Mouse (Mus musculus): ENCODE measurements around the gene Gm136. TPM values are rescaled to one million over a fixed set of nuclear protein-coding genes. Genes with fewer than 3 reads are reported as not detected.

Gm136 gene
- polyA plus RNA-seq, 1 experiment: not detected

DNA sequence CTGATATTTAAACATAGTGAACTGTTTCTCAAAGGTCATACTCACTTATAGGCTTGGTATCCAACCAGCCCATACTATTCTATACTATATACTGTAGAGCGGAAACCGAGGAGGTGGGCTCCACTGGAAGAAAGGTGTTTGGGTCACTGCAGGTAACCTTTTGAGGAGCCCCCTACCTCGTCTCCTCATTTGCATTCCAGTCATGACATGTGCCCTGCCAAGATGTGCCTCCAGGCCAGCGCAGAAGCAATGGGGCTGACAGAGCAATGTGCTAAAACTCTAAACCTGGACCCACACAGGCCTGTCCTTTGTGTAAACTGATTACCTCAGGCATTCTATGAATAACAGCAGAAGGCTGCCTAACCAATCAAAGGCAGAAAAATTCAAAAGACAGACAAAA, 31.8 kb downstream of the Gm136 start:
- H3K27me3 ChIP-seq (ENCODE audit: control insufficient read depth, insufficient read depth, low read length): no peaks in the 10 kb centered on the region
- TF ChIP-seq CTCF (IDR thresholded peaks at IDR 0.05; ENCODE audit: borderline replicate concordance, insufficient read depth, low read depth, low read length): no peak
- no peak for TF ChIP-seq POLR2A (IDR thresholded peaks at IDR 0.05; ENCODE audit: borderline replicate concordance, insufficient read depth, low read length)
- WGBS: 54% methylated on average over 4 of the region's 4 CpGs
- no peaks in the 10 kb centered on the region for H3K4me1 ChIP-seq (ENCODE audit: control insufficient read depth, insufficient read depth, low read length)
- no peak for DNase-seq
- no peak overlapping the region for H3K4me3 ChIP-seq (replicated peaks; ENCODE audit: insufficient read depth, low read depth, low read length)
- H3K27ac ChIP-seq (ENCODE audit: insufficient read depth, low read length): no peak overlapping the region

DNA sequence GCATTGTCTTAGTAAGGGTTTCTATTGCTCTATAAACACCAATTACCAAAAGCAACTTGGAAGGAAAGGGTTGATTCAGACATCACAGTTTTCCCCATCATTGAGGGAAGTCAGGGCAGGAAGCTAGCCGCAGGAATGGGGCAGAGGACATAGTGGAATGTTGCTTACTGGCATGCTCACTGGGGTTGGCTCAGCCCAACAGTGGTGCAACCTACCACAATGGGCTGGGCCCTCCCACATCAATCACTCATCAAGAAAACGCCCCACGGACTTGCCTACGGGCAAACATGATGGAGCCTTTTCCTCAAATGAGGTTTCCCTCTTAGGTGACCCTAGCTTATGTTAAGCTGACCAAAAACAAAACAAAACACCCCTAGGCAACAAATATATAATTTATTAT, 32.9 kb downstream of the Gm136 start:
- 64% methylated on average over 4 of the region's 4 CpGs for WGBS

DNA sequence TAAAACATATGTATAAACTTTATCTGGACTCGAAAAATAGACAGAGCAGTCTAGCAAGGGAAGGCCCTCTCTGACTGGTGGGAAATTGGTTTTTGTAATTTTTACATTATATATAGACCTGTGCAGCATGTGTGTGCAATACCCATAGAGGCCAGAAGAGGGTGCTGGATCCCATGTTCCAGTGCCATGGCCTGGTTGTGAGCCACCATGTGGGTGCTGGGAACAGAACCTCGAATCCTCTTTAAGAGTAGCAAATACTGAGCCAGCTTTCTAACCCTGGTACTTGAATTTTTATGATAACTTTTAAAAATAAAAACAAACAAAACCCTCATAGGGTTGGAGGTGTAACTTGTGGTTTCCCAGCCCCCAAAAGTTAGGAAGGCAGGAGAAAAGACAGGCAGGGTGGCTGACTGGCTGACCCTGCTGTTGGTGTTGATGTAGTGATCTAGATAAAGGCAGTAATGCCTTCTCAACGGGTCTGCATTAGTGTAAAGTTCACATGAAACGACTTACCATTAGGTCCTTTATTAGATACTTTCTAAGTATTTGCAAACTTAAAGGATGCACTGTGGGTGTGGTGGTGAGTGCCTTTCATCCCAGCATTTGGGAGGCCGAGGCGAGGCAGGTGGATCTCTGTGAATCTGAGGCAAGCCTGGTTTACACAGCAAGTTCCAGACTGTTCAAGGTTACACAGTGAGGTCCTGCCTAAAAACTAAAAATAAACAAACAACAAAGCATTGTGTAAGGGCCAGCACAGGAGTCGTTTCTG, 35.8 kb downstream of the Gm136 start:
- no peak overlapping the region for H3K4me3 ChIP-seq (replicated peaks; ENCODE audit: insufficient read depth, low read depth, low read length)
- no peak for TF ChIP-seq POLR2A (IDR thresholded peaks at IDR 0.05; ENCODE audit: borderline replicate concordance, insufficient read depth, low read length)
- TF ChIP-seq CTCF (IDR thresholded peaks at IDR 0.05; ENCODE audit: borderline replicate concordance, insufficient read depth, low read depth, low read length): no peak
- 88% methylated on average over 7 of the region's 7 CpGs for WGBS
- DNase-seq: no peak
- H3K27ac ChIP-seq (ENCODE audit: insufficient read depth, low read length): no peak overlapping the region
- H3K27me3 ChIP-seq (ENCODE audit: control insufficient read depth, insufficient read depth, low read length): no peaks in the 10 kb centered on the region
- H3K4me1 ChIP-seq (ENCODE audit: control insufficient read depth, insufficient read depth, low read length): no peaks in the 10 kb centered on the region

More for the DNA sequence above, 32.9 kb downstream of the Gm136 start:
- Histone ChIP-seq H3K27ac (ENCODE audit: insufficient read depth, low read length) (no peak overlapping the region), H3K27me3 (ENCODE audit: control insufficient read depth, insufficient read depth, low read length) (no peaks in the 10 kb centered on the region), H3K4me1 (ENCODE audit: control insufficient read depth, insufficient read depth, low read length) (no peaks in the 10 kb centered on the region), H3K4me3 (replicated peaks; ENCODE audit: insufficient read depth, low read depth, low read length) (no peak overlapping the region)
- TF ChIP-seq POLR2A (IDR thresholded peaks at IDR 0.05; ENCODE audit: borderline replicate concordance, insufficient read depth, low read length): no peak
- no peak for TF ChIP-seq CTCF (IDR thresholded peaks at IDR 0.05; ENCODE audit: borderline replicate concordance, insufficient read depth, low read depth, low read length)
- no peak for DNase-seq

DNA sequence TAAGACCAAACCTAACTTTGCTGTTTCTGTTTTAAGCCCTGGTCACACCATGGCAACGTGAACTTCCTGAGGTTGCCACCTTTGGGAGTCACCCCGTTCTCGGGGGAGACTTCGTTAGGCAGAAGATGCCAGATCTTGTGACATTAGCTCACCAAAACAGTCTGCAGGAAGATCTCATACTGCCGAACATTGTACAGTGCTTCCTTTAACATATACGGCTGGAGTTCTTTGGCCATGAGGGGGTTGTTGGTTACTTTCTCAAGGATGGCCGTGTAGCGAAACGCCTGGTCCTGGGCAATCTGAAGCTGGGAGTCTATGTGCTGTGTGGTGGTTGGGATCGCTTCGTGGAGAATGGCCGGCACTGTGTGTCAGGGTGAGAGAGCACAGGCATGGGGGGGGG, 36.6 kb downstream of the Gm136 start:
- no peaks in the 10 kb centered on the region for H3K4me1 ChIP-seq (ENCODE audit: control insufficient read depth, insufficient read depth, low read length)
- no peaks in the 10 kb centered on the region for H3K27me3 ChIP-seq (ENCODE audit: control insufficient read depth, insufficient read depth, low read length)
- 97% methylated on average over 12 of the region's 12 CpGs for WGBS
- H3K4me3 ChIP-seq (replicated peaks; ENCODE audit: insufficient read depth, low read depth, low read length): no peak overlapping the region
- DNase-seq: no peak
- TF ChIP-seq CTCF (IDR thresholded peaks at IDR 0.05; ENCODE audit: borderline replicate concordance, insufficient read depth, low read depth, low read length): no peak
- no peak for TF ChIP-seq POLR2A (IDR thresholded peaks at IDR 0.05; ENCODE audit: borderline replicate concordance, insufficient read depth, low read length)
- no peak overlapping the region for H3K27ac ChIP-seq (ENCODE audit: insufficient read depth, low read length)

DNA sequence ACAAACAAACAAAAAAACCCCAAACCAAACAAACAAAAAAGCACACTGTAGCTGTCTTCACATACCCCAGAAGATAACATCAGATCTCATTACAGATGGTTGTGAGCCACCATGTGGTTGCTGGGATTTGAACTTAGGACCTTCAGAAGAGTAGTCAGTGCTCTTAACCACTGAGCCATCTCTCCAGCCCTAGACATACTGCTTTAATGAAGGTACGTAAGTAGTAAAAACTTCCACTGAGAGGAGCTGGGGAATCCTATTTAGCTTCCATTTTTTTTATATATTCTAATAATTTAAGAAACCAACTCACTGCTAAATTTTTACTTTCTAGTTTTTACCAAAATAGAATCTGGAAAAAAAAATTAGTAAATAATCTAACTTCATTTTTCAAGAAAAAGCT, 41.0 kb downstream of the Gm136 start:
- 96% methylated on average over 1 of the region's 1 CpGs for WGBS
- Histone ChIP-seq H3K4me3 (replicated peaks; ENCODE audit: insufficient read depth, low read depth, low read length) (no peak overlapping the region), H3K4me1 (ENCODE audit: control insufficient read depth, insufficient read depth, low read length) (no peaks in the 10 kb centered on the region), H3K27ac (ENCODE audit: insufficient read depth, low read length) (no peak overlapping the region), H3K27me3 (ENCODE audit: control insufficient read depth, insufficient read depth, low read length) (no peaks in the 10 kb centered on the region)
- no peak for TF ChIP-seq POLR2A (IDR thresholded peaks at IDR 0.05; ENCODE audit: borderline replicate concordance, insufficient read depth, low read length)
- no peak for TF ChIP-seq CTCF (IDR thresholded peaks at IDR 0.05; ENCODE audit: borderline replicate concordance, insufficient read depth, low read depth, low read length)
- DNase-seq: no peak

DNA sequence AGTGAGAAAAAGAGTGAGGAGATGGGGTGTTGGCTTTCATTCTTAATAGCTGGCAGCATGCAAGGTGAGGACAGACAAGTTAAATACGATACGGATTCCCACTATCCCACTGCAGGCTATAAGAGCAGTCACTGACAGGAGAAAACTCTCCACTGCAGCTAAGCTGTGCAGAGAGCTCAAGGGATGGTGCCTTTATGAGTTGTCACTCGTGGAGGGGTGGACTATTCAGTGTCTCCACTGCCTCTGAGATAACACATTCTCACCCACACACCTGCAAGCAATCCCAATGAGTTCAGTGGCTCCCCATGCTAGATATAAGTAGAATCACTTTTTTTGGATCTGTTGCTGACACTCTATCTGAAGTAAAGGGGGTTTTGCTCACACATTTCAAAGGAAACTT, 47.9 kb downstream of the Gm136 start:
- H3K4me1 ChIP-seq (ENCODE audit: control insufficient read depth, insufficient read depth, low read length): no peaks in the 10 kb centered on the region
- no peak overlapping the region for H3K27ac ChIP-seq (ENCODE audit: insufficient read depth, low read length)
- no peak overlapping the region for H3K4me3 ChIP-seq (replicated peaks; ENCODE audit: insufficient read depth, low read depth, low read length)
- 81% methylated on average over 3 of the region's 3 CpGs for WGBS
- no peak for TF ChIP-seq CTCF (IDR thresholded peaks at IDR 0.05; ENCODE audit: borderline replicate concordance, insufficient read depth, low read depth, low read length)
- no peak for TF ChIP-seq POLR2A (IDR thresholded peaks at IDR 0.05; ENCODE audit: borderline replicate concordance, insufficient read depth, low read length)
- H3K27me3 ChIP-seq (ENCODE audit: control insufficient read depth, insufficient read depth, low read length): no peaks in the 10 kb centered on the region
- DNase-seq: no peak

DNA sequence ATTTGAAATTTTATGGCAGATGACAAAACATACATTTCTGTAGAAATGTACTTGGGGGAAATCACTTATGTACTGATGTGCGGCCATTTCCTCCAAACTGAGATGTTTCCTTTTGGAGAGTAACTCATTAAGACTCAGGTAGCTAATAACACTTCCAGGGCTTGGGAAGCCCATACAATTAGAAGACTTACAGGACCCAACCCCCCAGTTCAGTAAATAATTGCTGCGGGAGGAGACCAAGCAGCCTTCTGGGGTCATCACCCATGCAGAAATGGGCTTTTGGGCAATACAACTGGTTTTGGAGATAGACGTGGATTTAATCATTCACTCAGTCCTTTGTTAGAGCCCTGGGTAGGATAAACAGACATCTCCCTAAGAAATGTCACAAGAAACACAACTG, 48.8 kb downstream of the Gm136 start:
- Histone ChIP-seq H3K27ac (ENCODE audit: insufficient read depth, low read length) (no peak overlapping the region), H3K4me1 (ENCODE audit: control insufficient read depth, insufficient read depth, low read length) (no peaks in the 10 kb centered on the region), H3K4me3 (replicated peaks; ENCODE audit: insufficient read depth, low read depth, low read length) (no peak overlapping the region), H3K27me3 (ENCODE audit: control insufficient read depth, insufficient read depth, low read length) (no peaks in the 10 kb centered on the region)
- WGBS: 83% methylated on average over 3 of the region's 3 CpGs
- no peak for TF ChIP-seq POLR2A (IDR thresholded peaks at IDR 0.05; ENCODE audit: borderline replicate concordance, insufficient read depth, low read length)
- no peak for TF ChIP-seq CTCF (IDR thresholded peaks at IDR 0.05; ENCODE audit: borderline replicate concordance, insufficient read depth, low read depth, low read length)
- no peak for DNase-seq

DNA sequence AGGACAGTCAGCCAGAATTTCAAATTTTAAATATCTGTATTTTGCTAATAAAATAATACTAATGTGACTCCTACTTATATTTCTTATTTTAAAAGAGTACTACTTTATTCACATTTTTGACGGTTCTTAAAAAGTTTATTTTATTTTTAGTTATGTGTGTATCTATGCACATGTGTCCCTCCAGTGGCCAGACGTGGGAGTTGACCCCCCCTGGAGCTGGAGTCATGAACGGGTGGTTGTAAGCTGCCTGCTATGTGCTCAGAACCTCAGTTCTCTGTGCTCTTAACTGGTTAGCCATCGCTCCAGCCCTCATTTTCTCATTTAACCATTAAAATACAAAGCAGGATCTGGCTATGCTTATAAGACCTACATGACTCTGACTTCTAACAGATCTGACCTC, 53.0 kb downstream of the Gm136 start:
- no peaks in the 10 kb centered on the region for H3K4me1 ChIP-seq (ENCODE audit: control insufficient read depth, insufficient read depth, low read length)
- 62% methylated on average over 4 of the region's 4 CpGs for WGBS
- no peak overlapping the region for H3K27ac ChIP-seq (ENCODE audit: insufficient read depth, low read length)
- no peak for DNase-seq
- no peaks in the 10 kb centered on the region for H3K27me3 ChIP-seq (ENCODE audit: control insufficient read depth, insufficient read depth, low read length)
- H3K4me3 ChIP-seq (replicated peaks; ENCODE audit: insufficient read depth, low read depth, low read length): no peak overlapping the region
- TF ChIP-seq POLR2A (IDR thresholded peaks at IDR 0.05; ENCODE audit: borderline replicate concordance, insufficient read depth, low read length) (no peak), CTCF (IDR thresholded peaks at IDR 0.05; ENCODE audit: borderline replicate concordance, insufficient read depth, low read depth, low read length) (no peak)

All from cerebellum, adult 2 months (tissue).